Comparison of ENCODE assay signal across 18 mouse cellular contexts in the genomic region with DNA sequence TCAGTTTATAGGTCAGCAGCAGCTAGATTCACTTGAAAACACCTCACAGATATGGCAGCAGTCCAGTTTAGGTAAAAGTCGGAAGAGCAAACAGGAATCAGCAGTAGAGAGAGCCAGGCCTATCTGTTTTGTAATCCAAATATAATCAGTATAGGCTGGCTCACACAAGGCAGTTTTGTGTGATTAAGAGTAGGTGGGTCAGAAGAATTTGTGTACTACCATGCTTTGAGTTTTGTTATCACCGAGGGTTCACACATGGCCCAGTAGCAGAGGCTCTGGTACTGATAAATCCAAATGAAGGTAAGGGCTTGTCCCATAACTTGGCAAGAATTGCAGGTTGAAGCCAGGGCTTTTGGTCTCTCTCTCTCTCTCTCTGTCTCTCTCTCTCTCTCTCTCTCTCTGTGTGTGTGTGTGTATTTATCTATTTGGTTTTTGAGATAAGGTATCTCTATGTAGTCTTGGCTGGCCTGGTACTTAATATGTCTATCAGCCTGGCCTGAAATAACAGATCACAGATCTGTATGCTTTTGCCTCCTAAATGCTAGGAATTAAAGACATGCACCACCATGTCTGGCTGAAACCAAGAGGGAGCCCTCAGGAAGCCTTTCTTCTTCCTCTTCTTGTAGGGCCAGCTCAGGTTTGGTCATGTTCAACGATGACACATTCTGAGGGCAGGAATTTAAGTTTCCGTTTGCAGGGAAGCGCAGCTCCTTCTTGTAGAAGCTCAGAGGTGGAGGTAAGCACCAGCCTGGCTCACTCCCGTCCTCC. TPM values are rescaled to one million over a fixed set of nuclear protein-coding genes. Genes with fewer than 3 reads are reported as not detected.
DNase-seq lines count a peak whose midpoint lies in the region; ATAC-seq lines count a peak whose summit lies in the region.
"Had no signal": no experiment of that assay in that cellular context is flagged by ENCODE, and none has a peak within 500 bp of the region (broad histone marks: within the 10 kb centered on the region; RNA-seq: fewer than 3 reads in every experiment).

No protein-coding gene starts in this region.

- H3K27ac ChIP-seq in heart, embryonic 10.5 days, result peak overlapping the region; percentile 47
- peak overlapping the region; percentile 69 for H3K27ac ChIP-seq in lung, embryonic 16.5 days (ENCODE audit: low read length)
- peak overlapping the region; percentile 90 for H3K27ac ChIP-seq in liver, embryonic 15.5 days (replicated peaks)
- H3K27ac ChIP-seq in stomach, embryonic 16.5 days (ENCODE audit: low read length), result peak overlapping the region; percentile 85
- H3K27ac ChIP-seq in forebrain, embryonic 14.5 days (ENCODE audit: low read depth, low read length), result no peak overlapping the region
- H3K27ac ChIP-seq: embryonic facial prominence, embryonic 13.5 days; forebrain, embryonic 13.5 days; neural tube, embryonic 13.5 days had no signal

- H3K9me3 ChIP-seq in heart, embryonic 10.5 days, result no peaks in the 10 kb centered on the region
- no peaks in the 10 kb centered on the region for H3K9me3 ChIP-seq in lung, embryonic 16.5 days (ENCODE audit: control insufficient read depth, low read length)
- no peaks in the 10 kb centered on the region for H3K9me3 ChIP-seq in liver, embryonic 15.5 days (replicated peaks)
- H3K9me3 ChIP-seq in stomach, embryonic 16.5 days (replicated peaks; ENCODE audit: control insufficient read depth, low read length), result no peaks in the 10 kb centered on the region
- H3K9me3 ChIP-seq in forebrain, embryonic 14.5 days (replicated peaks; ENCODE audit: control insufficient read depth, low read length), result no peaks in the 10 kb centered on the region
- H3K9me3 ChIP-seq: embryonic facial prominence, embryonic 13.5 days; forebrain, embryonic 13.5 days; neural tube, embryonic 13.5 days had no signal

- no peaks in the 10 kb centered on the region for H3K36me3 ChIP-seq in heart, embryonic 10.5 days
- no peaks in the 10 kb centered on the region for H3K36me3 ChIP-seq in lung, embryonic 16.5 days (ENCODE audit: control insufficient read depth, insufficient read depth, low read length)
- no peaks in the 10 kb centered on the region for H3K36me3 ChIP-seq in liver, embryonic 15.5 days (replicated peaks)
- H3K36me3 ChIP-seq in stomach, embryonic 16.5 days (ENCODE audit: control insufficient read depth, insufficient read depth, low read length), result no peaks in the 10 kb centered on the region
- H3K36me3 ChIP-seq in forebrain, embryonic 14.5 days (ENCODE audit: control insufficient read depth, insufficient read depth, low read length), result no peaks in the 10 kb centered on the region
- H3K36me3 ChIP-seq: embryonic facial prominence, embryonic 13.5 days; neural tube, embryonic 13.5 days had no signal

- WGBS in heart, embryonic 10.5 days, result 33% methylated on average over 6 of the region's 6 CpGs
- 40% methylated on average over 6 of the region's 6 CpGs for whole genome bisulfite sequencing in lung, embryonic 16.5 days
- WGBS in liver, embryonic 15.5 days (ENCODE audit: insufficient replicate concordance), result 23% methylated on average over 6 of the region's 6 CpGs
- whole genome bisulfite sequencing in stomach, embryonic 16.5 days, result 41% methylated on average over 6 of the region's 6 CpGs
- WGBS in forebrain, embryonic 14.5 days, result 70% methylated on average over 6 of the region's 6 CpGs

- intact Hi-C loops in heart, postnatal 14 days (cut with DNase I), result no loop called here

- H3K4me3 ChIP-seq in heart, embryonic 10.5 days, result no peak overlapping the region
- no peak overlapping the region for H3K4me3 ChIP-seq in lung, embryonic 16.5 days (ENCODE audit: low read length)
- peak overlapping the region; percentile 2; the same call in 1 of the 2 replicates for H3K4me3 ChIP-seq in liver, embryonic 15.5 days (replicated peaks)
- no peak overlapping the region for H3K4me3 ChIP-seq in stomach, embryonic 16.5 days (replicated peaks; ENCODE audit: low read length)
- no peak overlapping the region for H3K4me3 ChIP-seq in forebrain, embryonic 14.5 days (ENCODE audit: low read depth, low read length)
- H3K4me3 ChIP-seq: embryonic facial prominence, embryonic 13.5 days; forebrain, embryonic 13.5 days; neural tube, embryonic 13.5 days had no signal

- DNase-seq in heart, embryonic 10.5 days (ENCODE audit: low spot score), result no peak
- no peak for DNase-seq in heart, postnatal 14 days
- DNase-seq in lung, postnatal 25 days (ENCODE audit: low spot score), result no peak
- DNase-seq in forebrain, embryonic 14.5 days (ENCODE audit: low spot score), result no peak
- DNase-seq in spleen, postnatal 10 days (ENCODE audit: low spot score in 2 of 2), result no peak
- DNase-seq: adrenal gland, adult 2 months; cerebellum, adult 2 months; heart, adult 18-20 months; heart, postnatal 10 days; lung, postnatal 36 days; thymus, postnatal 4 days had no signal

- H3K27me3 ChIP-seq in heart, embryonic 10.5 days (ENCODE audit: insufficient read depth, poor library complexity, severe bottlenecking), result no peaks in the 10 kb centered on the region
- H3K27me3 ChIP-seq in lung, embryonic 16.5 days (ENCODE audit: control insufficient read depth, insufficient read depth, low read depth, low read length), result no peaks in the 10 kb centered on the region
- no peaks in the 10 kb centered on the region for H3K27me3 ChIP-seq in liver, embryonic 15.5 days
- H3K27me3 ChIP-seq in stomach, embryonic 16.5 days (ENCODE audit: control insufficient read depth, insufficient read depth, low read length), result no peaks in the 10 kb centered on the region
- H3K27me3 ChIP-seq in forebrain, embryonic 14.5 days (replicated peaks; ENCODE audit: control insufficient read depth, insufficient read depth, low read length), result no peaks in the 10 kb centered on the region
- H3K27me3 ChIP-seq: embryonic facial prominence, embryonic 13.5 days; forebrain, embryonic 13.5 days; neural tube, embryonic 13.5 days had no signal

- H3K4me2 ChIP-seq in lung, embryonic 16.5 days (ENCODE audit: low read depth, low read length), result no peak overlapping the region
- peak overlapping the region; percentile 61 for H3K4me2 ChIP-seq in liver, embryonic 15.5 days
- H3K4me2 ChIP-seq in stomach, embryonic 16.5 days (ENCODE audit: low read depth, low read length), result peak overlapping the region; percentile 6; the same call in 1 of the 2 replicates
- no peak overlapping the region for H3K4me2 ChIP-seq in forebrain, embryonic 14.5 days (ENCODE audit: low read length)
- H3K4me2 ChIP-seq: embryonic facial prominence, embryonic 13.5 days; forebrain, embryonic 13.5 days; neural tube, embryonic 13.5 days had no signal

- H3K4me1 ChIP-seq in heart, embryonic 10.5 days, result peaks cover 25% of the 10 kb centered on the region
- peaks cover 15% of the 10 kb centered on the region for H3K4me1 ChIP-seq in lung, embryonic 16.5 days (replicated peaks; ENCODE audit: control insufficient read depth, insufficient read depth, low read length)
- peaks cover 56% of the 10 kb centered on the region for H3K4me1 ChIP-seq in liver, embryonic 15.5 days (replicated peaks)
- peaks cover 14% of the 10 kb centered on the region for H3K4me1 ChIP-seq in stomach, embryonic 16.5 days (ENCODE audit: control insufficient read depth, insufficient read depth, low read length)
- H3K4me1 ChIP-seq in forebrain, embryonic 14.5 days (ENCODE audit: control insufficient read depth, insufficient read depth, low read length), result no peaks in the 10 kb centered on the region
- H3K4me1 ChIP-seq: embryonic facial prominence, embryonic 13.5 days; forebrain, embryonic 13.5 days had no signal

- 0 out of 2 replicates have a peak overlapping the region, but pooled peaks have one; percentile 35 for H3K9ac ChIP-seq in lung, embryonic 16.5 days (ENCODE audit: low read length)
- H3K9ac ChIP-seq in liver, embryonic 15.5 days, result peak overlapping the region; percentile 31; the same call in 1 of the 2 replicates
- H3K9ac ChIP-seq in stomach, embryonic 16.5 days (ENCODE audit: low read length), result no peak overlapping the region
- no peak overlapping the region for H3K9ac ChIP-seq in forebrain, embryonic 14.5 days (ENCODE audit: low read length)
- H3K9ac ChIP-seq: forebrain, embryonic 13.5 days; neural tube, embryonic 13.5 days had no signal

- ATAC-seq in lung, embryonic 16.5 days (ENCODE audit: low read depth), result no peak
- peak; percentile 79 for ATAC-seq in liver, embryonic 15.5 days (ENCODE audit: insufficient read depth)
- ATAC-seq in stomach, embryonic 16.5 days (ENCODE audit: insufficient read depth, low FRiP score), result peak; percentile 32; the same call in 1 of the 2 replicates
- ATAC-seq in forebrain, embryonic 14.5 days, result no peak
- ATAC-seq: forebrain, embryonic 13.5 days; hindbrain, embryonic 16.5 days had no signal

RNA-seq across cellular contexts. Expression of a gene that starts 5.2 kb away (rescaled TPM):
- 1,222 and 1,272 TPM in 2 replicates for polyA plus RNA-seq in heart, embryonic 10.5 days (2016; fragmentation: Nextera tagmentation; extraction: Ambion mirVana)
- total RNA-seq in heart, postnatal 14 days (2021), result 100 to 1,000 TPM; 115 to 131 TPM
- polyA plus RNA-seq in lung, embryonic 16.5 days (2015; fragmentation: Nextera tagmentation; extraction: Ambion mirVana), result 609 and 641 TPM in 2 replicates
- polyA plus RNA-seq in liver, embryonic 15.5 days (2015; fragmentation: Nextera tagmentation; extraction: Ambion mirVana), result 267 and 322 TPM in 2 replicates
- polyA plus RNA-seq in stomach, embryonic 16.5 days (2015; fragmentation: Nextera tagmentation; extraction: Ambion mirVana), result 706 and 744 TPM in 2 replicates
- 505 and 522 TPM in 2 replicates for polyA plus RNA-seq in forebrain, embryonic 14.5 days (2014; fragmentation: Nextera tagmentation; extraction: Ambion mirVana)

RNA-seq across cellular contexts. Expression of a gene that starts 10.5 kb away (rescaled TPM):
- polyA plus RNA-seq in heart, embryonic 10.5 days (2016; fragmentation: Nextera tagmentation; extraction: Ambion mirVana), result 25.1 and 25.8 TPM in 2 replicates
- 10 to 100 TPM; 10.7 to 12.9 TPM for total RNA-seq in heart, postnatal 14 days (2021)
- polyA plus RNA-seq in lung, embryonic 16.5 days (2015; fragmentation: Nextera tagmentation; extraction: Ambion mirVana), result 9.9 and 11.4 TPM in 2 replicates
- polyA plus RNA-seq in liver, embryonic 15.5 days (2015; fragmentation: Nextera tagmentation; extraction: Ambion mirVana), result 8.5 and 8.6 TPM in 2 replicates
- 15.4 and 15.9 TPM in 2 replicates for polyA plus RNA-seq in stomach, embryonic 16.5 days (2015; fragmentation: Nextera tagmentation; extraction: Ambion mirVana)
- 8.4 and 12.8 TPM in 2 replicates for polyA plus RNA-seq in forebrain, embryonic 14.5 days (2014; fragmentation: Nextera tagmentation; extraction: Ambion mirVana)

RNA-seq across cellular contexts. Expression of a gene that starts 26.7 kb away (rescaled TPM):
- 60.1 and 78.1 TPM in 2 replicates for polyA plus RNA-seq in heart, embryonic 10.5 days (2016; fragmentation: Nextera tagmentation; extraction: Ambion mirVana)
- total RNA-seq in heart, postnatal 14 days (2021), result 10 to 100 TPM; 11.3 to 13.4 TPM
- 60.0 and 65.9 TPM in 2 replicates for polyA plus RNA-seq in lung, embryonic 16.5 days (2015; fragmentation: Nextera tagmentation; extraction: Ambion mirVana)
- 29.2 and 31.4 TPM in 2 replicates for polyA plus RNA-seq in liver, embryonic 15.5 days (2015; fragmentation: Nextera tagmentation; extraction: Ambion mirVana)
- 63.0 and 64.4 TPM in 2 replicates for polyA plus RNA-seq in stomach, embryonic 16.5 days (2015; fragmentation: Nextera tagmentation; extraction: Ambion mirVana)
- polyA plus RNA-seq in forebrain, embryonic 14.5 days (2014; fragmentation: Nextera tagmentation; extraction: Ambion mirVana), result 69.0 and 76.2 TPM in 2 replicates

RNA-seq across cellular contexts. Expression of a gene that starts 26.8 kb away (rescaled TPM):
- polyA plus RNA-seq in heart, embryonic 10.5 days (2016; fragmentation: Nextera tagmentation; extraction: Ambion mirVana), result 73.4 and 78.9 TPM in 2 replicates
- 10 to 100 TPM; 19.9 to 20.9 TPM for total RNA-seq in heart, postnatal 14 days (2021)
- 82.3 and 84.4 TPM in 2 replicates for polyA plus RNA-seq in lung, embryonic 16.5 days (2015; fragmentation: Nextera tagmentation; extraction: Ambion mirVana)
- 33.7 and 39.6 TPM in 2 replicates for polyA plus RNA-seq in liver, embryonic 15.5 days (2015; fragmentation: Nextera tagmentation; extraction: Ambion mirVana)
- 76.2 and 76.6 TPM in 2 replicates for polyA plus RNA-seq in stomach, embryonic 16.5 days (2015; fragmentation: Nextera tagmentation; extraction: Ambion mirVana)
- polyA plus RNA-seq in forebrain, embryonic 14.5 days (2014; fragmentation: Nextera tagmentation; extraction: Ambion mirVana), result 77.2 and 83.7 TPM in 2 replicates

RNA-seq across cellular contexts. Expression of a gene that starts 58.6 kb away (rescaled TPM):
- 1.6 and 4.0 TPM in 2 replicates for polyA plus RNA-seq in heart, embryonic 10.5 days (2016; fragmentation: Nextera tagmentation; extraction: Ambion mirVana)
- 1 to 10 TPM; 5.9 to 6.6 TPM for total RNA-seq in heart, postnatal 14 days (2021)
- 2.8 and 3.3 TPM in 2 replicates for polyA plus RNA-seq in lung, embryonic 16.5 days (2015; fragmentation: Nextera tagmentation; extraction: Ambion mirVana)
- polyA plus RNA-seq in liver, embryonic 15.5 days (2015; fragmentation: Nextera tagmentation; extraction: Ambion mirVana), result 4.4 and 4.5 TPM in 2 replicates
- polyA plus RNA-seq in stomach, embryonic 16.5 days (2015; fragmentation: Nextera tagmentation; extraction: Ambion mirVana), result 1.7 and 3.0 TPM in 2 replicates
- polyA plus RNA-seq in forebrain, embryonic 14.5 days (2014; fragmentation: Nextera tagmentation; extraction: Ambion mirVana), result 7.2 and 8.6 TPM in 2 replicates

Comparison
In these comparisons a context has a peak if more than half of its experiments do, and no peak if none do; other contexts are left out.
1. ATAC-seq: peak in liver, embryonic 15.5 days (single experiment) and stomach, embryonic 16.5 days (single experiment); none in lung, embryonic 16.5 days (single experiment) and forebrain, embryonic 14.5 days (single experiment).
2. H3K4me2 ChIP-seq: peak in liver, embryonic 15.5 days (single experiment) and stomach, embryonic 16.5 days (single experiment); none in lung, embryonic 16.5 days (single experiment) and forebrain, embryonic 14.5 days (single experiment).
3. H3K9ac ChIP-seq: peak in lung, embryonic 16.5 days (single experiment) and liver, embryonic 15.5 days (single experiment); none in stomach, embryonic 16.5 days (single experiment) and forebrain, embryonic 14.5 days (single experiment).